Mouse (Mus musculus): Measurements from ENCODE around the gene S100a10.
"Not testable (repeated sequence)": the region's sequence is repeated elsewhere in the genome, so short reads cannot be mapped to it uniquely, and the experiment has no call there.

S100a10 gene

DNA sequence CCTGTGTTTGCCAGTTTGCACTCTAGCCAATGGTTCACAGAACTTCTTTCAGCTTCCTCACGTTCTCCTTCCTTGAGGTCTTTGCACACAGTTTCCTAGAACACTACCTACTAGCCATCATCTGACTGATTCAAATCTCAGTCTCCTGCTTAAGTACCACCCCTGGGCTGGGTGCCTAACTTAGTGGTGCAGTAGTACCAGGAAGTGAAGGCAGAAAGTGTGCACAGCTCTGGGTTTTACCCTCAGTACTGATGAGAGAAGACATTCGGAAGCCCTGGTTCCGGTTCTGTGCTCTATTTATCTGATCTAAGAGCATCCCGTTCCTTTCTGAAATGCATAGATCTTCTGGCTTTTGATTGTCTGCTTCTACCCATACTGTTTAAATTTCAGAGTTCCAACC lies 26.8 kb downstream of the S100a10 start:
- no peak for DNase-seq

DNA sequence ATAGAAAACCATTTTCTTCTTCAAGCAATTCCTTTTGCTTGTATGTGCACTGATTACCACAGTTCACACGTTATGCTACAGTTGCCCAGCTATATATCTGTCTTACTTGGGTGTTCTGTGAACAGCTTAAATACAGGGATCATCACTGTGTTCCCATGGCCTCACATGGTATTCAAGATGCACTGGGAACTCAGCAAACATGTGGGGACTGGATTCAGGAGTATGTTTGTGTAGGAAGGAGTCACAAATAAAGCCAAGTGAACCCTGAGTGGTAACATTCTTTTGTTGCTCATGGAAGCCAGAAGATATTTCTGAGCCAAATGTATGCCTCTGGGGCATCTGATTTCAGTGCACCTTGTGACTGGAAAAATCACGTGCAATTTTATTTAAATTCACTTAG lies 28.2 kb downstream of the S100a10 start:
- DNase-seq, result no peak

GRCm38 (mm10) chr3:93589629-93590028 lies 34.7 kb downstream of the S100a10 start:
- DNase-seq, result no peak

DNA sequence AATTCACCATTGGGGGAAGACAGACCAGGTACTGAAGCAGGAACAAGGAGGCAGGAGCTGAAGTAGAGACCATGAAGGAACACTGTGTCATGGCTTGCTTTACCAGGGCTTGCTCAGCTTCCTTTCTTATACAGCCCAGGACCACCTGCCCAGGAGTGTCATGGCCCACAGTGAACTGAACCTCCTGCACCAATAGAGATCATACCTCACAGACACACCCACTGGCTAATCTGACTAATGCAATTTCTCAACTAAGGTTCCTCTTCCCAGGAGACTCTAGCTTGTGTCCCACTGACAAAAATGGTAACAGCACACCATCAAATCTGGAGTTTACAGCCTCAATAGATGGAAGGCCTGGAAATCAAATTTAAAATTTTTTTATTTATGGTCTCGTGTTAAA lies 35.4 kb downstream of the S100a10 start:
- no peak for DNase-seq

GRCm38 (mm10) chr3:93592100-93592499 lies 37.2 kb downstream of the S100a10 start:
- no peak for DNase-seq

DNA sequence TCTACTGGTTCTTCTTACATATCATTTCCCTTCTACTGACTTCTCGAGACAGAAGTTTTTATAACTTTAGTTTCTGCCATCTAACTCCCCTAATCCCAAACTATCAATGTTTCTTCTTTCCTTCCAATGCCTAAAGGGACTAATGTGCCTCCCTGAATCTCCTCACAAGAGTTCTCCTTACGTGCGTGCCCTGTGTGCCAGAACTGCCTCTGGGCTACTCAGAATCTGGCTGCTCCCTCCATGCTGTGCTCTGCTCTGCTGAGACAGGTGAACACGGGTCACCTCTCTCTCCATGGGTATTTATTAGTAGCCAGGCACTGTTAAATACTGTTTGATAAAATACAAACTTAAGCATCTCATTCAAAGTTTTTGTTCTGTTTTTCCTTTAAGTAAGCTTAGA lies 38.1 kb downstream of the S100a10 start:
- DNase-seq, result no peak

- DNase-seq, result peak in 1 of 2 experiments; percentile 2
Observed at GRCm38 (mm10) chr3:93593512-93593911, 38.6 kb downstream of the S100a10 start.

- no peak for DNase-seq
Observed at GRCm38 (mm10) chr3:93596632-93597031, 41.8 kb downstream of the S100a10 start.

DNA sequence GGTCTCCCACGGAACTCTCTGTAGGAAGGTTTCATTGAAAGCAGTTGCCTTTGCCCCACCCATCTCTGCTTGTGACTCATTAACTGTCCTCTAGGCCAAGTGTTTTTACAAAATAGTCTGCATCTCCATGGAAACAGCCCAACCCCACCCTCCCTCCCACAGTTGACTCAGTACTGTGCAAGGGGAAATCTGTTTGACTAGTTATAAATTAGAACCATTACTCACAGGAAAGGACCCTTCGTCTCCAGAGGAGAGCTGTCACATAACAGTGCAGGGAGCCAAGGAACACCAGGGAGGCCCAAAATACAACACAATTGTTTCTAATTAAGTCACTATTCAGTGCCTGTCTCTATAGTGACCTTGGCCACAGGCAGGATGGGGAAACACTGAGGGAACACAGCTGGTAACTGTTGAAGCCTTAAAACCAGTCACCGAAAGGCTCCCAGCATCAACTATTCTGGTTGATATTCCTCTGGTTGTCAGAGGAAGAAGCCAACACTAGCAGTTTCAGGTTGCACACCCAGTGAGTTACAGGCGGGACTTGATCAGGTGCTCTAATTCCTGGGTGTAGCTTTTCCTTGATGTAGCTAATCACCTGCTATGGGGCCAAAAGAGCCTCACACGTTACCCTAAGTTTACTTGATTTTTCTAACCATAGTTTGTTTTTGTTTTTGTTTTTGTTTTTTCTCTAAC lies 42.5 kb downstream of the S100a10 start:
- DNase-seq, result no peak

DNA sequence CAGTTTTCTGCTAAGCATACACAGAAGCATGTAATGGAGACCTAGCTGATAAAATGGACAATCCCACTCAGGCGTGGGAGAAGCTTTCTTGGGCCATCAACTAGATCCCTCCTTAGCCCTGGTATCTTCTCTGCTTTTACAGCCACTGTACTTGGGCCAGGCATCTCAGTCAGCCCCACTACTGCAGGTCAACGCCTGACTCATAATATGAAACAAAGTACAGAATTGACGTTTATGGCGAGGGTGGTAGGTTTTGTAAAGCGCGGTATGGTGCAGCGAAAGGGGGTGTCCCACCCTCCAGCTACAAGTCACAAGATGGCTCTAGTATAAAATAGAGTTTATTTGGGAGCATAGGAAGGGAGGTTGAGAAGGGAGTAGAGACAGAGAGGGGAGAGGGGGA lies 43.1 kb downstream of the S100a10 start:
- no peak for DNase-seq

DNA sequence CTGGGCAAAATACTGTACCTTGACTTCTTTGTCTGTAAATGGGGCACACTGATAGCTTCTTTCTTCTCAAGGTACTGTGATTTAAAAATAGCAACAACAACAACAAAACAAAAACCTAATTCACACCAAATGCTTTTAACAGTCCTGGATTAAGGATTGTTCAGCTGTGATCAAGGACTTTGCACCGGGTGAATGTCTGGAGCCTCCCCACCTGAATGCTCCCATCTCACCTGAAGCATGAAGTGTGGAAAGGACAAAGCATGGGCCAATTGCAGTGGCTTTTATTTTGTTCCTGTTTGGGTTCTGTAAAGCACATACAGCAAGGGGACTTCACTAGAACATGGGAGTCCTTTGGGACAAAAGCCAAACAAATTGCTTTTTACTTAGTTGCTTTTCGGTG lies 45.3 kb downstream of the S100a10 start:
- no peak for DNase-seq

- no peak for DNase-seq
Observed at GRCm38 (mm10) chr3:93601903-93602302, 47.0 kb downstream of the S100a10 start.

- not testable (repeated sequence) for DNase-seq
Observed at GRCm38 (mm10) chr3:93608970-93609369, 54.1 kb downstream of the S100a10 start.

Measured in cerebellum, adult 18-20 months (tissue).